ENCODE assay signal across 9 mouse cellular contexts in the genomic region with DNA sequence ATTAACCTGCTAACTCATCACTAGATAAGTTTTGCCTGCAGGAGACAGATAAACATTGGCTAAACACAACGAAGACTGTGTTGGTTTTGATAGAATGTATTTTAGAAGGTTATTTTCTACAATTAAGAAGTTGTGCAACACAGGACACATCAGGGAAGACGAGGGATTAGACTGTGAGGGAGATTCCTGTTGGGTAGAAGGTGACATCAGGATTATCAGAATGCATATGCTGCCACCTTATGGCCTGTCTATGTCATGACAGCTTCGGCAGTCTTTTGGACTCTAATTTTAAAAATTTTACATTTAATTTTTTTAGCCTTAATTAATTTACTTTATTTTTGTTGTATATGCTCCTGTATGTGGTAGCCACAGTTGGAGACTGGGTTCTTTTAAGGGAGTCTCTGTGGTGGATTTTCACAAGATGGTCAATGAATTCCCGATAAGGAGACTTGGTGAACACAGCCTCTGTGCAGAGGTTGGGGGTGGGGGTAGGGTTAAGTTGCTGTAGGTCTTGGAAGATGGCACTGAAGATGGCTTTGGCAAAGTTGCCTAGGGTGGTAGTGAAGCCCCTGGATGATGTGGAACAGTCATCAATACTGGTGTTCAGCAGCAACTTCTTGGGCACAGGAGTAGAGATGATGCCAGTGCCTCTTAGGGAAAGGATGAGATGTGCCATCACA. TPM values are rescaled to one million over a fixed set of nuclear protein-coding genes. Genes with fewer than 3 reads are reported as not detected.
DNase-seq lines count a peak whose midpoint lies in the region; ATAC-seq lines count a peak whose summit lies in the region.
"Had no signal": no experiment of that assay in that cellular context is flagged by ENCODE, and none has a peak within 500 bp of the region (broad histone marks: within the 10 kb centered on the region; RNA-seq: fewer than 3 reads in every experiment).

No protein-coding gene starts in this region.

- H3K4me1 ChIP-seq in heart, embryonic 10.5 days = no peaks in the 10 kb centered on the region
- H3K4me1 ChIP-seq in forebrain, embryonic 16.5 days (replicated peaks; ENCODE audit: control insufficient read depth, insufficient read depth, low read length) = no peaks in the 10 kb centered on the region
- no peaks in the 10 kb centered on the region for H3K4me1 ChIP-seq in midbrain, embryonic 15.5 days
- H3K4me1 ChIP-seq: limb, embryonic 13.5 days had no signal

- H3K4me3 ChIP-seq in heart, embryonic 10.5 days = no peak overlapping the region
- H3K4me3 ChIP-seq in forebrain, embryonic 16.5 days (replicated peaks; ENCODE audit: low read length) = no peak overlapping the region
- no peak overlapping the region for H3K4me3 ChIP-seq in midbrain, embryonic 15.5 days
- H3K4me3 ChIP-seq: limb, embryonic 13.5 days had no signal

- no peak overlapping the region for H3K4me2 ChIP-seq in forebrain, embryonic 16.5 days (ENCODE audit: low read length)
- H3K4me2 ChIP-seq in midbrain, embryonic 15.5 days = no peak overlapping the region
- H3K4me2 ChIP-seq: limb, embryonic 13.5 days had no signal

- no peak overlapping the region for H3K9ac ChIP-seq in forebrain, embryonic 16.5 days (replicated peaks; ENCODE audit: low read depth, low read length)
- H3K9ac ChIP-seq in midbrain, embryonic 15.5 days = no peak overlapping the region
- H3K9ac ChIP-seq: limb, embryonic 13.5 days had no signal

- peak; percentile 40 for ATAC-seq in activated CD4-positive, CD25-positive, alpha-beta regulatory T cell, adult 4 months
- 0 out of 2 replicates have a peak, but pooled peaks have one; percentile 52 for ATAC-seq in forebrain, embryonic 16.5 days
- ATAC-seq in midbrain, embryonic 15.5 days (replicated peaks) = peak; percentile 73

- no peaks in the 10 kb centered on the region for H3K27me3 ChIP-seq in heart, embryonic 10.5 days (ENCODE audit: insufficient read depth, poor library complexity, severe bottlenecking)
- H3K27me3 ChIP-seq in forebrain, embryonic 16.5 days (replicated peaks; ENCODE audit: control insufficient read depth, insufficient read depth, low read length) = no peaks in the 10 kb centered on the region
- no peaks in the 10 kb centered on the region for H3K27me3 ChIP-seq in midbrain, embryonic 15.5 days (replicated peaks)
- H3K27me3 ChIP-seq: limb, embryonic 13.5 days had no signal

- no peaks in the 10 kb centered on the region for H3K36me3 ChIP-seq in heart, embryonic 10.5 days
- no peaks in the 10 kb centered on the region for H3K36me3 ChIP-seq in forebrain, embryonic 16.5 days (ENCODE audit: control insufficient read depth, insufficient read depth)
- no peaks in the 10 kb centered on the region for H3K36me3 ChIP-seq in midbrain, embryonic 15.5 days (replicated peaks)
- H3K36me3 ChIP-seq: limb, embryonic 13.5 days had no signal

- WGBS in heart, embryonic 10.5 days = 24% methylated on average over 4 of the region's 4 CpGs
- WGBS in forebrain, embryonic 16.5 days = 21% methylated on average over 4 of the region's 4 CpGs
- 18% methylated on average over 4 of the region's 4 CpGs for WGBS in large intestine, adult 2 months
- 28% methylated on average over 4 of the region's 4 CpGs for WGBS in midbrain, embryonic 15.5 days

- peak; percentile 10 for DNase-seq in heart, adult 8-10 months (ENCODE audit: low spot score)
- DNase-seq in heart, embryonic 10.5 days (ENCODE audit: low spot score) = no peak
- peak; percentile 24 for DNase-seq in CD4-positive helper T cell, adult 2 months (ENCODE audit: low read depth, low spot score)
- DNase-seq in large intestine, adult 2 months (ENCODE audit: low read depth, low spot score) = peak; percentile 8
- no peak for DNase-seq in spleen, postnatal 14 days (ENCODE audit: low spot score in 2 of 2)

- H3K9me3 ChIP-seq in heart, embryonic 10.5 days = no peaks in the 10 kb centered on the region
- no peaks in the 10 kb centered on the region for H3K9me3 ChIP-seq in forebrain, embryonic 16.5 days (ENCODE audit: control insufficient read depth, low read length)
- H3K9me3 ChIP-seq in midbrain, embryonic 15.5 days = no peaks in the 10 kb centered on the region
- H3K9me3 ChIP-seq: limb, embryonic 13.5 days had no signal

- H3K27ac ChIP-seq in heart, embryonic 10.5 days = no peak overlapping the region
- H3K27ac ChIP-seq in forebrain, embryonic 16.5 days (ENCODE audit: low read length) = no peak overlapping the region
- H3K27ac ChIP-seq in midbrain, embryonic 15.5 days = no peak overlapping the region
- H3K27ac ChIP-seq: limb, embryonic 13.5 days had no signal

RNA-seq across cellular contexts. Expression of gene S100a9, which starts 13.1 kb away (rescaled TPM):
- total RNA-seq in heart, adult 8-10 months (2022) = 10 to 100 TPM in 1 of 4 experiments, 1 to 10 TPM in 3; 1.2 to 11.8 (median 2.5) TPM
- polyA plus RNA-seq in heart, embryonic 10.5 days (2016; fragmentation: Nextera tagmentation; extraction: Ambion mirVana) = not detected in 2 replicates
- polyA plus RNA-seq in activated CD4-positive, CD25-positive, alpha-beta regulatory T cell, adult 4 months (2017; shearing (Covaris generic)) = 1 to 10 TPM in 1 of 2 experiments, not detected in 1; 1.3 TPM
- polyA plus RNA-seq in forebrain, embryonic 16.5 days (2015; fragmentation: Nextera tagmentation; extraction: Ambion mirVana) = 0.77 and 3.4 TPM in 2 replicates
- polyA plus RNA-seq in large intestine, adult 2 months (2012; rRNA removed) = 0.63 and 0.80 TPM in 2 replicates
- polyA plus RNA-seq in midbrain, embryonic 15.5 days (2015; fragmentation: Nextera tagmentation; extraction: Ambion mirVana) = 2.1 and 11.5 TPM in 2 replicates

RNA-seq across cellular contexts. Expression of gene Pglyrp4, which starts 18.0 kb away (rescaled TPM):
- total RNA-seq in heart, adult 8-10 months (2022) = not detected
- polyA plus RNA-seq in heart, embryonic 10.5 days (2016; fragmentation: Nextera tagmentation; extraction: Ambion mirVana) = not detected in 2 replicates
- polyA plus RNA-seq in activated CD4-positive, CD25-positive, alpha-beta regulatory T cell, adult 4 months (2017; shearing (Covaris generic)) = not detected
- not detected in 2 replicates for polyA plus RNA-seq in forebrain, embryonic 16.5 days (2015; fragmentation: Nextera tagmentation; extraction: Ambion mirVana)
- not detected in 2 replicates for polyA plus RNA-seq in large intestine, adult 2 months (2012; rRNA removed)
- not detected in 2 replicates for polyA plus RNA-seq in midbrain, embryonic 15.5 days (2015; fragmentation: Nextera tagmentation; extraction: Ambion mirVana)

RNA-seq across cellular contexts. Expression of gene S100a8, which starts 39.9 kb away (rescaled TPM):
- total RNA-seq in heart, adult 8-10 months (2022) = 1 to 10 TPM in 3 of 4 experiments, under 1 TPM in 1; 0.97 to 7.2 (median 2.7) TPM
- not detected in 2 replicates for polyA plus RNA-seq in heart, embryonic 10.5 days (2016; fragmentation: Nextera tagmentation; extraction: Ambion mirVana)
- polyA plus RNA-seq in activated CD4-positive, CD25-positive, alpha-beta regulatory T cell, adult 4 months (2017; shearing (Covaris generic)) = 1 to 10 TPM in 1 of 2 experiments, not detected in 1; 1.8 TPM
- polyA plus RNA-seq in forebrain, embryonic 16.5 days (2015; fragmentation: Nextera tagmentation; extraction: Ambion mirVana) = 1.8 and 5.4 TPM in 2 replicates
- polyA plus RNA-seq in large intestine, adult 2 months (2012; rRNA removed) = 0.97 TPM in 1 of 2 replicates, not detected in the other
- 1.7 and 14.5 TPM in 2 replicates for polyA plus RNA-seq in midbrain, embryonic 15.5 days (2015; fragmentation: Nextera tagmentation; extraction: Ambion mirVana)

RNA-seq across cellular contexts. Expression of gene S100a7a, which starts 54.8 kb away (rescaled TPM):
- under 1 TPM in 1 of 4 experiments, not detected in 3; 0.29 TPM for total RNA-seq in heart, adult 8-10 months (2022)
- polyA plus RNA-seq in heart, embryonic 10.5 days (2016; fragmentation: Nextera tagmentation; extraction: Ambion mirVana) = not detected in 2 replicates
- not detected for polyA plus RNA-seq in activated CD4-positive, CD25-positive, alpha-beta regulatory T cell, adult 4 months (2017; shearing (Covaris generic))
- not detected in 2 replicates for polyA plus RNA-seq in forebrain, embryonic 16.5 days (2015; fragmentation: Nextera tagmentation; extraction: Ambion mirVana)
- 0.11 and 0.14 TPM in 2 replicates for polyA plus RNA-seq in large intestine, adult 2 months (2012; rRNA removed)
- not detected in 2 replicates for polyA plus RNA-seq in midbrain, embryonic 15.5 days (2015; fragmentation: Nextera tagmentation; extraction: Ambion mirVana)
- polyA plus RNA-seq: limb, embryonic 13.5 days had no signal

Comparison
In these comparisons a context has a peak if more than half of its experiments do, and no peak if none do; other contexts are left out.
1. DNase-seq: peak in heart, adult 8-10 months (single experiment), CD4-positive helper T cell, adult 2 months (single experiment) and large intestine, adult 2 months (single experiment); none in heart, embryonic 10.5 days (single experiment) and spleen, postnatal 14 days (0 of 2).
2. Peak in every context shown above with its lines, with median percentiles within 50 percentile points of each other: ATAC-seq.